Mouse (Mus musculus): ENCODE data around the gene Shkbp1. TPM values are rescaled to one million over a fixed set of nuclear protein-coding genes. Genes with fewer than 3 reads are reported as not detected.

The Shkbp1 gene
- polyA plus RNA-seq, 1 experiment from 2014 or later: 29.6 TPM

GRCm38 (mm10) chr7:27305091-27305730 is 50.6 kb downstream of the Shkbp1 start:
- 89% methylated on average over 17 of the region's 17 CpGs for WGBS
- ATAC-seq (ENCODE audit: low read depth): no peak
- no peaks in the 10 kb centered on the region for H3K9me3 ChIP-seq (ENCODE audit: control insufficient read depth, low read length)
- H3K4me3 ChIP-seq (ENCODE audit: low read depth, low read length): no peak overlapping the region
- no peaks in the 10 kb centered on the region for H3K4me1 ChIP-seq (ENCODE audit: control insufficient read depth, insufficient read depth, low read length)
- no peaks in the 10 kb centered on the region for H3K27me3 ChIP-seq (ENCODE audit: control insufficient read depth, insufficient read depth, low read length)
- H3K27ac ChIP-seq (ENCODE audit: low read depth, low read length): no peak overlapping the region
- H3K4me2 ChIP-seq (ENCODE audit: low read depth, low read length): no peak overlapping the region
- no peak overlapping the region for H3K9ac ChIP-seq (replicated peaks; ENCODE audit: low read depth, low read length)
- H3K36me3 ChIP-seq (ENCODE audit: control insufficient read depth, insufficient read depth, low read length): no peaks in the 10 kb centered on the region

GRCm38 (mm10) chr7:27302172-27302571 is 53.6 kb downstream of the Shkbp1 start:
- H3K4me3 ChIP-seq (ENCODE audit: low read depth, low read length): no peak overlapping the region
- no peaks in the 10 kb centered on the region for H3K4me1 ChIP-seq (ENCODE audit: control insufficient read depth, insufficient read depth, low read length)
- no peaks in the 10 kb centered on the region for H3K36me3 ChIP-seq (ENCODE audit: control insufficient read depth, insufficient read depth, low read length)
- H3K9ac ChIP-seq (replicated peaks; ENCODE audit: low read depth, low read length): no peak overlapping the region
- 12% methylated on average over 11 of the region's 11 CpGs for WGBS
- no peak for ATAC-seq (ENCODE audit: low read depth)
- H3K4me2 ChIP-seq (ENCODE audit: low read depth, low read length): no peak overlapping the region
- H3K27ac ChIP-seq (ENCODE audit: low read depth, low read length): no peak overlapping the region
- H3K27me3 ChIP-seq (ENCODE audit: control insufficient read depth, insufficient read depth, low read length): no peaks in the 10 kb centered on the region
- no peaks in the 10 kb centered on the region for H3K9me3 ChIP-seq (ENCODE audit: control insufficient read depth, low read length)

GRCm38 (mm10) chr7:27300801-27301200 is 55.0 kb downstream of the Shkbp1 start:
- Histone ChIP-seq H3K27me3 (ENCODE audit: control insufficient read depth, insufficient read depth, low read length) (no peaks in the 10 kb centered on the region), H3K9me3 (ENCODE audit: control insufficient read depth, low read length) (no peaks in the 10 kb centered on the region), H3K36me3 (ENCODE audit: control insufficient read depth, insufficient read depth, low read length) (no peaks in the 10 kb centered on the region), H3K4me1 (ENCODE audit: control insufficient read depth, insufficient read depth, low read length) (no peaks in the 10 kb centered on the region), H3K4me2 (ENCODE audit: low read depth, low read length) (no peak overlapping the region), H3K9ac (replicated peaks; ENCODE audit: low read depth, low read length) (no peak overlapping the region), H3K4me3 (ENCODE audit: low read depth, low read length) (no peak overlapping the region), H3K27ac (ENCODE audit: low read depth, low read length) (no peak overlapping the region)
- no peak for ATAC-seq (ENCODE audit: low read depth)
- 73% methylated on average over 5 of the region's 5 CpGs for WGBS

GRCm38 (mm10) chr7:27300351-27300750 is 55.5 kb downstream of the Shkbp1 start:
- ATAC-seq (ENCODE audit: low read depth): no peak
- no peak overlapping the region for H3K4me2 ChIP-seq (ENCODE audit: low read depth, low read length)
- WGBS: 90% methylated on average over 4 of the region's 4 CpGs
- no peaks in the 10 kb centered on the region for H3K4me1 ChIP-seq (ENCODE audit: control insufficient read depth, insufficient read depth, low read length)
- H3K9ac ChIP-seq (replicated peaks; ENCODE audit: low read depth, low read length): no peak overlapping the region
- H3K27ac ChIP-seq (ENCODE audit: low read depth, low read length): no peak overlapping the region
- H3K36me3 ChIP-seq (ENCODE audit: control insufficient read depth, insufficient read depth, low read length): no peaks in the 10 kb centered on the region
- H3K27me3 ChIP-seq (ENCODE audit: control insufficient read depth, insufficient read depth, low read length): no peaks in the 10 kb centered on the region
- no peak overlapping the region for H3K4me3 ChIP-seq (ENCODE audit: low read depth, low read length)
- no peaks in the 10 kb centered on the region for H3K9me3 ChIP-seq (ENCODE audit: control insufficient read depth, low read length)

GRCm38 (mm10) chr7:27298816-27299215 is 57.0 kb downstream of the Shkbp1 start:
- Histone ChIP-seq H3K27me3 (ENCODE audit: control insufficient read depth, insufficient read depth, low read length) (no peaks in the 10 kb centered on the region), H3K9ac (replicated peaks; ENCODE audit: low read depth, low read length) (no peak overlapping the region), H3K9me3 (ENCODE audit: control insufficient read depth, low read length) (no peaks in the 10 kb centered on the region), H3K4me1 (ENCODE audit: control insufficient read depth, insufficient read depth, low read length) (no peaks in the 10 kb centered on the region), H3K4me2 (ENCODE audit: low read depth, low read length) (no peak overlapping the region), H3K4me3 (ENCODE audit: low read depth, low read length) (no peak overlapping the region), H3K27ac (ENCODE audit: low read depth, low read length) (no peak overlapping the region), H3K36me3 (ENCODE audit: control insufficient read depth, insufficient read depth, low read length) (no peaks in the 10 kb centered on the region)
- WGBS: 89% methylated on average over 6 of the region's 6 CpGs
- no peak for ATAC-seq (ENCODE audit: low read depth)

GRCm38 (mm10) chr7:27298033-27298610 is 57.7 kb downstream of the Shkbp1 start:
- 89% methylated on average over 16 of the region's 16 CpGs for WGBS
- no peaks in the 10 kb centered on the region for H3K9me3 ChIP-seq (ENCODE audit: control insufficient read depth, low read length)

GRCm38 (mm10) chr7:27296518-27296917 is 59.3 kb downstream of the Shkbp1 start:
- Histone ChIP-seq H3K27me3 (ENCODE audit: control insufficient read depth, insufficient read depth, low read length) (no peaks in the 10 kb centered on the region), H3K4me1 (ENCODE audit: control insufficient read depth, insufficient read depth, low read length) (no peaks in the 10 kb centered on the region), H3K4me2 (ENCODE audit: low read depth, low read length) (no peak overlapping the region), H3K36me3 (ENCODE audit: control insufficient read depth, insufficient read depth, low read length) (no peaks in the 10 kb centered on the region), H3K4me3 (ENCODE audit: low read depth, low read length) (no peak overlapping the region), H3K27ac (ENCODE audit: low read depth, low read length) (no peak overlapping the region), H3K9ac (replicated peaks; ENCODE audit: low read depth, low read length) (no peak overlapping the region), H3K9me3 (ENCODE audit: control insufficient read depth, low read length) (no peaks in the 10 kb centered on the region)
- ATAC-seq (ENCODE audit: low read depth): no peak
- 88% methylated on average over 4 of the region's 4 CpGs for WGBS

More at GRCm38 (mm10) chr7:27298033-27298610, 57.7 kb downstream of the Shkbp1 start:
- Histone ChIP-seq H3K27ac (ENCODE audit: low read depth, low read length) (no peak overlapping the region), H3K4me1 (ENCODE audit: control insufficient read depth, insufficient read depth, low read length) (no peaks in the 10 kb centered on the region), H3K4me3 (ENCODE audit: low read depth, low read length) (no peak overlapping the region), H3K4me2 (ENCODE audit: low read depth, low read length) (no peak overlapping the region), H3K27me3 (ENCODE audit: control insufficient read depth, insufficient read depth, low read length) (no peaks in the 10 kb centered on the region), H3K9ac (replicated peaks; ENCODE audit: low read depth, low read length) (no peak overlapping the region), H3K36me3 (ENCODE audit: control insufficient read depth, insufficient read depth, low read length) (no peaks in the 10 kb centered on the region)
- ATAC-seq (ENCODE audit: low read depth): no peak

GRCm38 (mm10) chr7:27295956-27296355 is 59.9 kb downstream of the Shkbp1 start:
- no peak for ATAC-seq (ENCODE audit: low read depth)
- no peaks in the 10 kb centered on the region for H3K9me3 ChIP-seq (ENCODE audit: control insufficient read depth, low read length)
- H3K27me3 ChIP-seq (ENCODE audit: control insufficient read depth, insufficient read depth, low read length): no peaks in the 10 kb centered on the region
- no peak overlapping the region for H3K4me2 ChIP-seq (ENCODE audit: low read depth, low read length)
- H3K4me1 ChIP-seq (ENCODE audit: control insufficient read depth, insufficient read depth, low read length): no peaks in the 10 kb centered on the region
- H3K9ac ChIP-seq (replicated peaks; ENCODE audit: low read depth, low read length): no peak overlapping the region
- WGBS: 92% methylated on average over 4 of the region's 4 CpGs
- no peak overlapping the region for H3K4me3 ChIP-seq (ENCODE audit: low read depth, low read length)
- H3K36me3 ChIP-seq (ENCODE audit: control insufficient read depth, insufficient read depth, low read length): no peaks in the 10 kb centered on the region
- no peak overlapping the region for H3K27ac ChIP-seq (ENCODE audit: low read depth, low read length)
